Mouse (Mus musculus) intestine, postnatal 0 days (tissue): ENCODE measurements around the gene Jpt2. TPM values are rescaled to one million over a fixed set of nuclear protein-coding genes. Genes with fewer than 3 reads are reported as not detected.

ENCODE experiments used
- ATAC-seq: fragments of 200-750 bp; cut with Nextera tagmentation; 2 replicates; pipeline ENCODE4 v1.8.0; 2017; ENCODE audit warnings: mild to moderate bottlenecking, moderate TSS enrichment, moderate library complexity
- H3K27ac ChIP-seq: fragments of 300-500 bp; sonication (generic); 2 replicates; pipeline ENCODE4 v1.5.1; 2014; ENCODE audit warnings: mild to moderate bottlenecking, low read depth, low read length, moderate library complexity
- H3K27me3 ChIP-seq: fragments of 300-500 bp; sonication (generic); replicated peaks from 2 replicates; pipeline ENCODE4 v1.6.1; 2014; ENCODE audit warnings: low read length, mixed read lengths; ENCODE audit not compliant: control insufficient read depth, insufficient read depth
- H3K36me3 ChIP-seq: fragments of 300-500 bp; sonication (generic); 2 replicates; pipeline ENCODE4 v1.6.1; 2014; ENCODE audit warnings: mild to moderate bottlenecking, moderate library complexity; ENCODE audit not compliant: control insufficient read depth, insufficient read depth
- H3K4me1 ChIP-seq: fragments of 300-500 bp; sonication (generic); replicated peaks from 2 replicates; pipeline ENCODE4 v1.6.1; 2014; ENCODE audit warnings: antibody characterized with exemption, low read length, mixed read lengths; ENCODE audit not compliant: control insufficient read depth, insufficient read depth
- H3K4me2 ChIP-seq: fragments of 300-500 bp; sonication (generic); replicated peaks from 2 replicates; pipeline ENCODE4 v1.6.1; 2014; ENCODE audit warnings: low read depth, mild to moderate bottlenecking, moderate library complexity
- H3K4me3 ChIP-seq: fragments of 300-500 bp; sonication (generic); 2 replicates; pipeline ENCODE4 v1.5.1; 2014; ENCODE audit warnings: low read depth, low read length
- H3K9ac ChIP-seq: fragments of 300-500 bp; sonication (generic); 2 replicates; pipeline ENCODE4 v1.6.1; 2014; ENCODE audit warnings: mild to moderate bottlenecking, low read depth, low read length
- H3K9me3 ChIP-seq: fragments of 300-500 bp; sonication (generic); 2 replicates; pipeline ENCODE4 v1.6.1; 2016; ENCODE audit warnings: mixed run types; ENCODE audit not compliant: control insufficient read depth
- CTCF ChIP-seq: sonication (generic); IDR thresholded peaks from 2 replicates; pipeline ENCODE4 v1.5.1; 2016; ENCODE audit warnings: low read depth, mild to moderate bottlenecking, control low read depth, antibody characterized with exemption, moderate library complexity
- WGBS: fragments of 180-500 bp; shearing (Covaris S2); extraction: QIAGEN DNeasy Blood & Tissue Kit; methylation state at CpG from one replicate; pipeline ENCODE4 v1.1.7; 2014; 5-methylcytosine and 5-hydroxymethylcytosine counted together
- polyA plus RNA-seq: library from polyadenylated mRNA; unstranded; fragments of >200 nt; fragmentation: Nextera tagmentation; extraction: Ambion mirVana; gene quantifications from 2 replicates; pipeline ENCODE4 v1.2.1, GENCODE M21; 2015

Gene Jpt2
- 35.7 and 36.0 TPM in 2 replicates for polyA plus RNA-seq

DNA sequence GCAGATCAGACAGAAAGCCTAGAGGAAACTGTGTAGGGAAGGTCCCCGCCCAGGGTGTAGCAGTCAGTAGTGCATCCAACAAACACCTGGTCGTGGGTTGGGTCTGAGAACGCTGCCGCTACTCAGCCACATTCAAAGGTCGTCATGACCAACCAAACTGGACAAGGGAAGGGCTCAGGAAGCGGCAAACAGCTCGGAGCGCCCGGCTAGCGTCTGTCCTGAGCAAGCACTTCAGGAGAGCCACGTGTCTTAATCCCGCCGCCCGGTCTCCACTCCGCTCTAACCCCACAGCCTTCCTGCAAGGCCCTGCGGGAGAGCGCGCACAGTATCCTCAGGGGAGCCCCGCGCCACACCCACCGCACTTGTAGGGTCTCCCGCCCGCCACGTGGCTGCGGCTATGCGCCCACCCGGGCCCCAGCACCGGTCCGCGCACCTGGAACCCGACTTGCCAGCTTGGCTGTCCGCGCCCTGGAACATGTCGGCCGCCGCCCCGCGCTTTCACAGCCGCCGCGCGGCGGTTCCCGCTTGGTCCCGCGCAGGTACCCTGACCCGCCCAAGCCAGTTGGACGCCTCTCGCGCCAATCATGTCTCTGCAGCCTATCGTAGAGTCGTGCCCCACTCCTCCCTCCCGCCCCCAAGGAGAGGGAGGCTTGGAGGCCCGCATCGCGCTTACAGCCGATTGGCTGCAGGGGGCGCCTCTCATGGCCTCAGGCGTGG, at the start of gene Jpt2:
Gene Jpt2, minus strand, starts transcription at position 555 of the 717 bp plus-strand sequence.
- H3K4me1 ChIP-seq = no peaks in the 10 kb centered on the region
- H3K27me3 ChIP-seq = no peaks in the 10 kb centered on the region
- peak within 1 kb of the TSS; percentile 85 for H3K27ac ChIP-seq
- peak; percentile 100 for ATAC-seq
- under 1% methylated on average over 58 of the region's 59 CpGs for WGBS
- H3K36me3 ChIP-seq = peaks cover 33% of the 10 kb centered on the region; the same call in 1 of the 2 replicates
- peak within 1 kb of the TSS; percentile 75 for H3K4me3 ChIP-seq
- H3K9me3 ChIP-seq = no peaks in the 10 kb centered on the region
- H3K4me2 ChIP-seq = peak within 1 kb of the TSS; percentile 75
- peak; percentile 74 for TF ChIP-seq CTCF
- peak within 1 kb of the TSS; percentile 60 for H3K9ac ChIP-seq

DNA sequence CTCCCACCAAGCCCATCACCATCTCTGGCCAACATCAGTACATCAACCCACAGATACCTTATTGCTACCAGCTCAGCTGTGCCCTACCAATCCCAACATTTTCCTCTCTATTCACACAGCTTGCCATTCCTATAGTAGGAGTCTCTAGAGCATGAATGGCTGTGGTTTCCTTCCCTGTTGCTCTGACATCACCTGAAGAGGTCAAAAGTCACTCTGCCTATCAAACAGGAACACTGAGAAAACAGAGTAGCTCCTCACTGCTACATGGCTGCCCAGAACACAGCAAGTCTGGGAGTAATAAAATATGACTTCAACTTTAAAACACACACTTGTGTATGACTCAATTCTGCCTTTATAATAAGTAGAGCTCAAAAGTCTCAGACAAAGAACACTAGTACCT, 47.0 kb upstream of the Jpt2 start:
- no peaks in the 10 kb centered on the region for H3K27me3 ChIP-seq
- no peaks in the 10 kb centered on the region for H3K4me1 ChIP-seq
- no peak overlapping the region for H3K4me3 ChIP-seq
- no peaks in the 10 kb centered on the region for H3K9me3 ChIP-seq
- ATAC-seq = peak; percentile 66; the same call in 1 of the 2 replicates
- H3K4me2 ChIP-seq = no peak overlapping the region
- no peak for TF ChIP-seq CTCF
- H3K9ac ChIP-seq = no peak overlapping the region
- H3K36me3 ChIP-seq = peaks cover 41% of the 10 kb centered on the region
- 0 out of 2 replicates have a peak overlapping the region, but pooled peaks have one; percentile 35 for H3K27ac ChIP-seq

DNA sequence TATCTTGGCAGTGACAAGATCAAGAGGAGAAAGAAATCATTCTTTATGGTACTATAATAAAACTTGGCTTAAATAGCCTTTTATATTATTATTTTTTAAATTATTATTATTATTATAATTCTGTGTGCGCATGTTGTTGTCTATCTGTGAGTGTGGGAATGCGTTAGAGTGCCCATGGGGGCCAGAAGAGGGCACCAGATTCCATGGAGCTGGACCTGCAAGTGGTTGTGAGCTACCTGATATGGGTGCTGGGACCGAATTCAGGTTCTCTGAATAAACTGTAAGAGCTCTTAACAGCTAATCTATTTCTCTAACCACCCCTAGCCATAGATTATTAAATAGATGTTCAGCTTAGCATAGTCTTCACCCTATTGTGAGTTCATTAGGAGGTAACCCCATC, 44.6 kb upstream of the Jpt2 start:
- H3K9me3 ChIP-seq = no peaks in the 10 kb centered on the region
- H3K27ac ChIP-seq = no peak overlapping the region
- no peak for ATAC-seq
- H3K4me2 ChIP-seq = no peak overlapping the region
- no peak overlapping the region for H3K9ac ChIP-seq
- H3K4me3 ChIP-seq = no peak overlapping the region
- H3K27me3 ChIP-seq = no peaks in the 10 kb centered on the region
- H3K4me1 ChIP-seq = no peaks in the 10 kb centered on the region
- H3K36me3 ChIP-seq = peaks cover 42% of the 10 kb centered on the region
- WGBS = 93% methylated on average over 3 of the region's 3 CpGs
- TF ChIP-seq CTCF = peak; percentile 35; the same call in 1 of the 2 replicates

DNA sequence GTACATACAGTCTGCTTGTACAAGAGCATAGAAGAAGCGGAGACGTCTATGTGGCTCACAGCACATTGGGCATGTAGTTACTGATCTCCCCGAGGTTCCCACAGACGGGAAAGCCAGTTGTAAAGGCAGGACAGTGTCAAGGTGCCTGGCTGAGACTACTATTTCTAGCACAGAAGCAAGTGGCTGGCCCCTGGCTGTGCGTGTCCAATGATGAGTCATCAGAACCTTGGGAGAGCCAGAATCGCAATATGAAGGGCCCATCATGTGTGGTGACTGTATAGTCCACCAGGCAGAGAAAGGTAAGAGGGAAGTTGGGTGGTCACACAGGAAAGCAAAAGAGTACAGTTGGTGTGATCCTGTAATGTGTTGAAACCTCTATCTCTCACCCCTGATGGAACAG, 34.2 kb upstream of the Jpt2 start:
- ATAC-seq = no peak
- H3K27ac ChIP-seq = no peak overlapping the region
- peaks cover 85% of the 10 kb centered on the region for H3K36me3 ChIP-seq
- no peak overlapping the region for H3K4me2 ChIP-seq
- H3K9me3 ChIP-seq = no peaks in the 10 kb centered on the region
- no peak for TF ChIP-seq CTCF
- H3K4me1 ChIP-seq = no peaks in the 10 kb centered on the region
- H3K27me3 ChIP-seq = no peaks in the 10 kb centered on the region
- WGBS = 88% methylated on average over 6 of the region's 6 CpGs
- no peak overlapping the region for H3K4me3 ChIP-seq
- no peak overlapping the region for H3K9ac ChIP-seq

DNA sequence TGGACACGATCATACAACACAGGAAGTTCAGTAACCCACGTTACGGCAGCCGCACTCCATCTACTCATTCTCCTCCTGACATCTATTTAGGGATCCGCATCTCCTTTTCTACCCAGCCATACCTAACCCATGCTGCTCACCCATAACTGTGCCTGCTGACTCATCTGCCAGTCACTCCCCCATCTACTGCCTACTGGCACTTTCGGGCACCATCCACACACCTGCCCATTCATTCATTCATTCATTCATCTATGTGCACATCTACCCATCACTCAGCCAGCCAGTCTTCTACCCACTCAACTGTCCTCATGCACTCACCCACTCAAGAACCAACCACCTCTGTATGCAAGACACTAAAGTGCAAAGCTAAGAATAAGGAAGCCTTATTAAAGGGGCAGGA, 26.7 kb upstream of the Jpt2 start:
- H3K27ac ChIP-seq = no peak overlapping the region
- H3K4me2 ChIP-seq = no peak overlapping the region
- H3K4me1 ChIP-seq = no peaks in the 10 kb centered on the region
- WGBS = 100% methylated on average over 6 of the region's 6 CpGs
- H3K9ac ChIP-seq = no peak overlapping the region
- H3K27me3 ChIP-seq = no peaks in the 10 kb centered on the region
- TF ChIP-seq CTCF = no peak
- no peak overlapping the region for H3K4me3 ChIP-seq
- no peak for ATAC-seq
- peaks cover 91% of the 10 kb centered on the region for H3K36me3 ChIP-seq
- H3K9me3 ChIP-seq = no peaks in the 10 kb centered on the region

DNA sequence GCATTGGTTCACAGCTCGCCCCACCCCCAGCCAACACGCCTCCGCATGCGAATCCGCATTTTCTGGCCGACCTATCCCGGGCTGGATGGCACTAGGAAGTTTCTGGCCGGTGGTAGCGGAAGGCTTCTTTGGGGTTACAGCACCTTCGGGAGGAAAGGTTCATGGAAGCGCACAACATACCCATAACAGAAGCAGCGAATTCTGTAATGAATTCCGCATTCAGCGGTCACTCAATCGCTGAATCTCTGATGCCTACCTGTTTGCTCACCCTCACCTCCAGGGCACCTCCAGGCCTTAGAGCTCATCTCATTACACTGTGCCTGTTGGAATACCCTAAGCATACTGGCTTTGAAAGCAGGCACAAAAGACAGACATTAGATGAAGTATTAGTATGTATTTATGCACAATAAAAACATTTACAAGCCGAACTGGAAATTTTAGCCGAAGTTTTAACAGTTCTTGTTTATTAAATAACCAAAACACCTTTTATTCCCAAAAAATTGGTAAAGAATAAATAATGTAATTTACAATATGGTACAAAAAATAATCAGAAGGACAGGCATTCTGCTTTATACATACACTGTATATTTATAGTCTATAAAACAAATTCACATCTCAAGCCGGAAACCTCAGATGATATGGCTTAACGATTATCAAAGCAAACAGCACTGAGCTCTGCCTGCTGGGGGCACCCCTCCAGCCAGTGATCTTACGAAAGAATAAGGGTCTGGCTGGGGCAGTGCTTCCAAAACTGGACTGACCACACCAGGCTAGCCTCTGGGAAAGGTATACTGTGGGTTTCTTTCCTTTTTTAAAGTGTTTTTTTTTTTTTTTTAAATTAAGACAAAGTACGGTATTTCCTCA, 595 bp upstream of the Jpt2 start:
- H3K36me3 ChIP-seq = peaks cover 35% of the 10 kb centered on the region
- no peak for TF ChIP-seq CTCF
- peak overlapping the region; percentile 75 for H3K4me2 ChIP-seq
- H3K27ac ChIP-seq = no peak overlapping the region
- no peaks in the 10 kb centered on the region for H3K4me1 ChIP-seq
- H3K9me3 ChIP-seq = no peaks in the 10 kb centered on the region
- H3K27me3 ChIP-seq = no peaks in the 10 kb centered on the region
- 11% methylated on average over 21 of the region's 21 CpGs for WGBS
- H3K9ac ChIP-seq = no peak overlapping the region
- peak overlapping the region; percentile 75 for H3K4me3 ChIP-seq
- ATAC-seq = peak; percentile 46
